Mouse (Mus musculus) cortical plate, adult 2 months (tissue): ENCODE results near the gene Cdk17.

Experiments
- CTCF ChIP-seq: fragments of 200-500 bp; IDR thresholded peaks from 2 replicates; pipeline ENCODE4 v1.5.1; 2011; ENCODE audit warnings: mild to moderate bottlenecking, control low read depth, low read length; ENCODE audit not compliant: insufficient read depth; ENCODE audit errors: extremely low read depth
- POLR2A ChIP-seq: fragments of 200-500 bp; IDR thresholded peaks from 2 replicates; pipeline ENCODE4 v1.6.1; 2011; ENCODE audit warnings: mild to moderate bottlenecking, low read length, control low read depth; ENCODE audit not compliant: insufficient read depth; ENCODE audit errors: extremely low read depth

GRCm38 (mm10) chr10:93177471-93177870, 16.8 kb downstream of the Cdk17 start:
- no peak for TF ChIP-seq POLR2A
- TF ChIP-seq CTCF = no peak
